Mouse (Mus musculus) heart, adult 2 months (tissue): ENCODE results near the gene Ube2v1.

ENCODE experiments used
- CTCF ChIP-seq: fragments of 200-600 bp; IDR thresholded peaks from 2 replicates; pipeline ENCODE4 v1.8.1; 2022; ENCODE audit warnings: antibody characterized with exemption, mild to moderate bottlenecking, moderate library complexity
- POLR2A ChIP-seq: fragments of 200-500 bp; IDR thresholded peaks from 2 replicates; pipeline ENCODE4 v1.6.1; 2011; ENCODE audit warnings: mild to moderate bottlenecking, low read depth, low read length, control low read depth; ENCODE audit not compliant: insufficient read depth

- TF ChIP-seq POLR2A (no peak), CTCF (peak; percentile 61)
Measured at GRCm38 (mm10) chr2:167678600-167678999, 46.7 kb upstream of the Ube2v1 start.
